Mouse (Mus musculus) kidney, adult 2 months (tissue): ENCODE data around the gene Siae.

Source experiments
- CTCF ChIP-seq: fragments of 200-500 bp; conservative IDR thresholded peaks from 2 replicates; pipeline ENCODE4 v1.5.1; 2011; ENCODE audit warnings: low read depth, mild to moderate bottlenecking, control low read depth, low read length, moderate library complexity, mixed read lengths; ENCODE audit not compliant: insufficient read depth, insufficient read length
- POLR2A ChIP-seq: fragments of 200-500 bp; IDR thresholded peaks from one replicate; pipeline ENCODE4 v1.6.1; 2011; ENCODE audit warnings: low read depth, low read length, control low read depth

GRCm38 (mm10) chr9:37628581-37628980, 73.1 kb downstream of the Siae start:
- TF ChIP-seq CTCF (no peak), POLR2A (no peak)
